ENCODE assay signal across 17 mouse cellular contexts in the genomic region with DNA sequence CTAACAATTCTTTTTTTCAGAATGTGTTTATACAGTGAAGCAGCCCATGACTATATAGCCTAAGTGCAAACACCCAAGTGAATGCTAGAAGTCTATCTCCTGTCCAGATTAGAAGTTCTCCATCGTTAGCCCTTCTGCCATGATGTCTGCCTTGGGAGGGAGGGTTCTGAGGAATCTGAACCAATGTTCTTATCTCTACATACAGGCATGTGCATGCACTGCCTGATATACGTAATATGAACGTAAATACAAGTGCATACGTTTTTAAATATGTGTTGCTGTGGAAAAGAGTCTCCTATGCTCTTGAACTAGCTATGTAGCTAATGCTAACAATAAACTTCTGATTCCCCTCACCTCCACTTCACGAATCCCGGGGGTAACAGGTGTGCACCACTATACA.
"Had no signal": no experiment of that assay in that cellular context is flagged by ENCODE, and none has a peak within 500 bp of the region (broad histone marks: within the 10 kb centered on the region; RNA-seq: fewer than 3 reads in every experiment).

No protein-coding gene starts in this region.

- H3K9ac ChIP-seq: lung, embryonic 15.5 days; midbrain, embryonic 12.5 days; midbrain, embryonic 15.5 days; neural tube, embryonic 12.5 days; neural tube, embryonic 15.5 days; stomach, embryonic 15.5 days had no signal

- H3K4me3 ChIP-seq: lung, embryonic 15.5 days; midbrain, embryonic 12.5 days; midbrain, embryonic 15.5 days; neural tube, embryonic 12.5 days; neural tube, embryonic 15.5 days; stomach, embryonic 15.5 days had no signal

- H3K4me1 ChIP-seq: midbrain, embryonic 12.5 days had no signal

- H3K9me3 ChIP-seq: lung, embryonic 15.5 days; midbrain, embryonic 12.5 days; midbrain, embryonic 15.5 days; neural tube, embryonic 12.5 days; neural tube, embryonic 15.5 days; stomach, embryonic 15.5 days had no signal

- H3K27me3 ChIP-seq: lung, embryonic 15.5 days; midbrain, embryonic 15.5 days; neural tube, embryonic 12.5 days; neural tube, embryonic 15.5 days; stomach, embryonic 15.5 days had no signal

- DNase-seq: kidney, adult 11 months; kidney, adult 9 months; kidney, postnatal 14 days; kidney, postnatal 4 days; layer of hippocampus, adult 9-11 months; lung, adult 18-20 months; lung, postnatal 36 days; right cerebral cortex, adult 18-20 months; right cerebral cortex, postnatal 14 days; right cerebral cortex, postnatal 4 days; thymus, postnatal 25 days had no signal

- H3K27ac ChIP-seq: lung, embryonic 15.5 days; midbrain, embryonic 12.5 days; midbrain, embryonic 15.5 days; neural tube, embryonic 12.5 days; neural tube, embryonic 15.5 days; stomach, embryonic 15.5 days had no signal

- H3K4me2 ChIP-seq: lung, embryonic 15.5 days; midbrain, embryonic 12.5 days; midbrain, embryonic 15.5 days; neural tube, embryonic 12.5 days; neural tube, embryonic 15.5 days; stomach, embryonic 15.5 days had no signal

- H3K36me3 ChIP-seq: lung, embryonic 15.5 days; midbrain, embryonic 12.5 days; midbrain, embryonic 15.5 days; neural tube, embryonic 12.5 days; neural tube, embryonic 15.5 days; stomach, embryonic 15.5 days had no signal

- ATAC-seq: midbrain, embryonic 15.5 days had no signal
